Mouse (Mus musculus): ENCODE measurements at regions not wholly inside any gene's neighbourhood (a gene's known extent, or its start where the extent isn't known, plus 50 kb on each side); places are given as distances from the start of the nearest gene placed in this dataset.

DNA sequence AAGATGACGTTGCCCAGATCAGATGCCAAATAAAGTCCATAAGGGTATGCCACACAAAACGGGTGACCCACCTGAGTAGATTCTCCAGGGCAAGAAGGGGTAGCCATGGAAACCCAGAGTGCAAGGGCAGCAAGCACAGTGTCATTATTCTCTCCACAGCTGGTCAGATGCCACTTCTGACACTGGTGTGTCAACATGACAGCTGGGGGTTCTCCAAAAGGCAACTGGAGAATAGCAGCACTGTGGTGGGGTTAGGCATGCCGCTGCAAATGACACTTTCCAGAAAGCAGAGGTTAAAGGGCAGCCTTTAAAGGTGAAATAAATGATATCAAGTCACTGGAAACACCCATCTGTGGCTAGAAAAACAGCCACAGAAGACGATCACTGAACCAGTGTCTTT is 70.8 kb upstream of the Thbs2 start:
- no peak for DNase-seq (ENCODE audit: low spot score)

DNA sequence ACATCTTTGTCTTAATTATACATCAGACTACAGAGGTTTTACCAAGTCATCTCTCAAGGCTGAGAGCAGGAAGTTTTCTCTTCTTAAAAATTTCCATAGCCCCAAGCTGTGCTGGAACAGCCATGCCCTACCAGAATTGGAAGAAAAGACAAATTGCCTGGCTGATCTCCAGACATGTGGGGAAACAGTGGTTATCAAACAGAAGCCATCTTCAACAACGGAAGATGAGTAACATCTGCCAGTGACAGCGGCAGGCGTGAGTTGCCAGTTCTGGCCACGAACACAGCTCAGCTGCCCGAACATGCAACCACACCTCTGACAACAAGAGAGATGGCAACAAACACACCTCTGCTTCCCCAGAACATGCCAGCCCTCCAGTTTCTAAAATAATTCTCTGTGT is 59.1 kb upstream of the Thbs2 start:
- DNase-seq (ENCODE audit: low spot score), result peak; percentile 7

DNA sequence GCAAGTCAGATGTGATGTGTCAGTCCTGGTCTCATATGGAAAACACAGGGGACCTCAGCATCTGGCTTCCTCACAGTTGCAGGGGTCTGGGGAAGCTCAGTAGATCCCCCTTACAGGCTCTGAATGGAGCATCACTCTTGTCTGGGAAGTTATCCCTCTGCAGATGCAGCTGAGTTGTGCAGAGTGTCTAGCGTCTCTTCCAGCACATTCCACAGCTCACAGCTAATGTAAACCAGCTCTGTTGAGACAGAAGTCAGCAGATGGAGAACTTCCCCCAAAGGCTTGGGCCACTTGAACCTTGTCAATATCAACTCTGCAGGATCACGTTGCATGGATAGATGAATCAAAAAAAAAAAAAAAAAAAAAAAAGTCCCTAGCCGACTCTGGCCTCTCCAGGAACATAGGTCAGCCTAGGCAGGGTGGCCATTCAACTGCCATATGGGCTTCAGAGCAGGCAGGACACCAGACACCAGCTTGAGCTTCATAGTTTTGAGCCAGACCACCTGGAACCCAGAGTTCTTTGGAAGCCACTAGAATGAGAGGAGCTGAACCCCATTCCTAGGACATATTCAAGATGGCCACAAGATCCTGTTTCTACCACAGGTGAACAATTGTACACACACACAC is 56.6 kb upstream of the Thbs2 start:
- DNase-seq (ENCODE audit: low spot score), result no peak

DNA sequence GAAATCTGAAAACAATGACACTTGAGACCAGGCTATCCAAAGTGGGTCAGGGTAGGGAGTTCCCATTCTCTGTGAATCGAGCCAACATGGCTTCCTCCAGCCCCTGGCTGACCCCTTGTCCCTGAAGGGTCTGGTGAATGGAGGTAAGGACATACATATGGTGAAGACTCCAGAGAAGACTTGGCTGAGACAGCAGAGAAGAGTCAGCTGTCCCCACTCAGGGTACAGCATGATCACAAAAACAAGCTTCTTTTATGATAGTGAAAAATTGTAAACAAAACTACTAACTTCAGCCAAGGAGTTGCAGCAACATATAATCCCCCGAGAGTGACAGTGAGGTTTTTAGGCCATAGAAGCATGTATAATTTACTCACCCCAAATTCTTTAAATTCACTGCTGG is 55.2 kb upstream of the Thbs2 start:
- DNase-seq (ENCODE audit: low spot score), result peak; percentile 5

DNA sequence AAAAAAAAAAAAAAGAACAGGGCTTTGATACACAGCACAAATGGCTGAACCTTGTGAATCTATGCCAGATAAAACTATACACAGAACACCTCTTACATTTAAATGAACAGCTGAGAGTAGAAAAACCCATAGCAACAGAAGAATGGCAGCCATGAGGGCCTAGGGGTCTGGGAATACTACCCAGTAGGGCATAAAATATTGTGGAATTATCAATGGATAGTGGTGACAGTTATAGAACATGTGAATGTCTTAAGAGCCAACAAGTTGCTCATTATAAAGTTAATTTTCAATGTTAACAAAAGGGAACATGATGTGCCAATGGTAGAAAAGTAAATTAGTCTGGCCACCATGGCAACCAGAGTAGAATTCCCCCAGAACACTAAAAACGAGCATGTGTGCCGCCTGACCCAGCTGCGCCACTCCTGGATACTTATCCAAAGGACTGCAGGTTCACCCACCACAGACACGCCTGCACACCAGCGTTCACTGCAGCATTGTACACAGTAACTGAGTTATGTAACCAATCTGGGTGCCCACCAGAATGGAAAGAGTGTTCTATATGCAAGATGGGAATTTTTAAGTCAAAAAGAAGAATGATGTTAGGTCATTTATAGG is 53.3 kb upstream of the Thbs2 start:
- no peak for DNase-seq (ENCODE audit: low spot score)

DNA sequence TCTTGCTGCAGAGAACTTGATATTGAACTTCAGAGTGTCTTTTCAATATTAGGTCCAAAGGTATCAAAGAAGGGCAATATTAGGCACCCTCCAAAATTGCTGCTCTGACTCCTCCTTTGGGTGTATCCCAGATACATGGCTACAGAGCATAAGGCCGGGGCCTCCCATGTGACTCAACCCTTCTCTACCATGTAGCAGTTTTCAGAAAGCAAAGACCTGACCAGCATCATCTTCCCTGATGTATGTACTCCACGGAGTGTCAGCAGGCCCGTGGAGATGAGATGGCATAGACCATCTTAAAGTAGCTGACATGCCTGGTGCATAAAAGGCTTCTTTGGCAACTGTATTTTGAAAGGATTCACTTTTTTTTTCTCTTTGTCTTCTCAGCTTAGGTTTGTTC is 51.5 kb upstream of the Thbs2 start:
- no peak for DNase-seq (ENCODE audit: low spot score)

DNA sequence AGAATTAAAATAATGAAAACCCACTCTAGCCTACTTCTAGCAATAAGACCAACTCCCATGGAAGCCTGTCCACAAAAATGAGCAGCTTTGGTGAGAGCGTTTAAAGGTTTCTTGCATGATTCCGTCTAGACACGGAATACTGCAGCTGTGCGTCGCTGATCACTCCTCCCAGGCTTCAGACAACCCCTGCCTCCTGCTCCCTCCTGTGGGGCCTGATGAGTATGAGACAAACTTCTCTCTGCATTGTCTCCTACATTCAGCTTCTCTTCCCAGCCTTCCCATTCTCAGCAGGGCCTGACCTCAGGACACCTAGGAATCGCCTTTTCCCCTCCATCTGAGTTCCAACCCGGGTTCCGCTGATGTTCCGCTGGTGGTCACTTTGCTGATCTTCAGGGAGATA is 50.0 kb upstream of the Thbs2 start:
- no peak for DNase-seq (ENCODE audit: low spot score)
